Mouse (Mus musculus) heart, embryonic 13.5 days (tissue): ENCODE measurements around the gene Lsm14a. TPM values are rescaled to one million over a fixed set of nuclear protein-coding genes. Genes with fewer than 3 reads are reported as not detected.

Experiments
- ATAC-seq: fragments of 200-750 bp; cut with Nextera tagmentation; 2 replicates; pipeline ENCODE4 v1.8.0; 2017; ENCODE audit warnings: moderate TSS enrichment; ENCODE audit not compliant: insufficient number of reproducible peaks, low FRiP score, low TSS enrichment; ENCODE audit errors: extremely low read depth
- H3K27ac ChIP-seq: fragments of 300-500 bp; sonication (generic); replicated peaks from 2 replicates; pipeline ENCODE4 v1.5.1; 2015; ENCODE audit warnings: moderate library complexity, mild to moderate bottlenecking, inconsistent platforms
- H3K27me3 ChIP-seq: fragments of 300-500 bp; sonication (generic); replicated peaks from 2 replicates; pipeline ENCODE4 v1.6.1; 2015; ENCODE audit warnings: mild to moderate bottlenecking, inconsistent platforms
- H3K36me3 ChIP-seq: fragments of 300-500 bp; sonication (generic); 2 replicates; pipeline ENCODE4 v1.6.1; 2015; ENCODE audit warnings: mild to moderate bottlenecking, inconsistent platforms
- H3K4me1 ChIP-seq: fragments of 300-500 bp; sonication (generic); 2 replicates; pipeline ENCODE4 v1.6.1; 2015; ENCODE audit warnings: inconsistent platforms
- H3K4me2 ChIP-seq: fragments of 300-500 bp; sonication (generic); 2 replicates; pipeline ENCODE4 v1.6.1; 2015; ENCODE audit warnings: inconsistent platforms, mild to moderate bottlenecking, moderate library complexity
- H3K4me3 ChIP-seq: fragments of 300-500 bp; sonication (generic); 2 replicates; pipeline ENCODE4 v1.5.1; 2015; ENCODE audit warnings: moderate library complexity, mild to moderate bottlenecking, inconsistent platforms
- H3K9ac ChIP-seq: fragments of 300-500 bp; sonication (generic); 2 replicates; pipeline ENCODE4 v1.6.1; 2015; ENCODE audit warnings: inconsistent platforms, mild to moderate bottlenecking, moderate library complexity
- H3K9me3 ChIP-seq: fragments of 300-500 bp; sonication (generic); 2 replicates; pipeline ENCODE4 v1.6.1; 2016; ENCODE audit warnings: inconsistent platforms
- WGBS: fragments of 180-500 bp; shearing (Covaris S2); methylation state at CpG from one replicate; pipeline ENCODE4 v1.1.7; 2015; ENCODE audit warnings: mixed read lengths; 5-methylcytosine and 5-hydroxymethylcytosine counted together
- polyA plus RNA-seq: library from polyadenylated mRNA; unstranded; fragments of >200 nt; fragmentation: Nextera tagmentation; extraction: Ambion mirVana; gene quantifications from 2 replicates; pipeline ENCODE4 v1.2.1, GENCODE M21; 2015

The Lsm14a gene
- polyA plus RNA-seq, 1 experiment from 2014 or later: 59.2 TPM

DNA sequence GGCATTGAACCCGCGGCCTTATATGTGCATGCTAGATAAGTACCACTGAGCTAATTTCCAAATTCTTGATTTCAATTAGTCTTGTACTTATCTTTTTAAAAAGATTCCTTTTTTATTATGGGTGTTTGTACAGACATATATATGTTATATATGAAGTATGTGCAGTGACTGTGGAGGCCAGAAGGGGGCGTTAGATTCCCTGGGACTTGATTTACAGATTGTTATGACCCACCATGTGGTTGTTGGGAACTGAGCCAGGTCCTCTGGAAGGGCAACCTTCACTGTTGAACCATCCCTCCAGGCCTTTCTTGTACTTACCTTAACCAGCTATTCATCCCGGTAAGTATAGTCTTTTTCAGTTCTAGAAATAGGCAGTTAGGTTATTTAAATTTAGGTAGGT lies 780 bp downstream of the Lsm14a start:
- no peak overlapping the region for H3K9ac ChIP-seq
- H3K9me3 ChIP-seq: no peaks in the 10 kb centered on the region
- no peak for ATAC-seq
- no peak overlapping the region for H3K4me3 ChIP-seq
- H3K36me3 ChIP-seq: no peaks in the 10 kb centered on the region
- no peaks in the 10 kb centered on the region for H3K27me3 ChIP-seq
- no peak overlapping the region for H3K4me2 ChIP-seq
- 61% methylated on average over 4 of the region's 4 CpGs for WGBS
- peaks cover 18% of the 10 kb centered on the region for H3K4me1 ChIP-seq
- H3K27ac ChIP-seq: no peak overlapping the region

DNA sequence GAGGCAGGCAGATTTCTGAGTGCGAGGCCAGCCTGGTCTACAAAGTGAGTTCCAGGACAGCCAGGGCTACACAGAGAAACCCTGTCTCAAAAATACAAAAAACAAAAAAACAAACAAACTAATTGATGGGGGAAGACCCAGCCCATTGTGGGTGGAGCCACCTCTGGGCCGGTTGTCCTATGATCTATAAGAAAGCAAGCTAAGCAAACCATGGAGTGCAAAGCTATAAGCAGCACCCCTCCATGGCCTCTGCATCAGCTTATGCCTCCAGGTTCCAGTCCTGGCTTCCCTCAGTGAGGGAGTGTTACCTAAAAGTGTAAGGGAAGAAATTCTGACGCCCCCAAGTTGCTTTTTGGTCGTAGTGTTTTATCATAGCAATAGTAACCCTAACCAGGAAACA lies 1.4 kb downstream of the Lsm14a start:
- Histone ChIP-seq H3K27ac (no peak overlapping the region), H3K9me3 (no peaks in the 10 kb centered on the region), H3K27me3 (no peaks in the 10 kb centered on the region), H3K4me1 (peaks cover 24% of the 10 kb centered on the region), H3K4me2 (no peak overlapping the region), H3K4me3 (no peak overlapping the region), H3K9ac (no peak overlapping the region), H3K36me3 (no peaks in the 10 kb centered on the region)
- no peak for ATAC-seq
- WGBS: 79% methylated on average over 4 of the region's 4 CpGs

DNA sequence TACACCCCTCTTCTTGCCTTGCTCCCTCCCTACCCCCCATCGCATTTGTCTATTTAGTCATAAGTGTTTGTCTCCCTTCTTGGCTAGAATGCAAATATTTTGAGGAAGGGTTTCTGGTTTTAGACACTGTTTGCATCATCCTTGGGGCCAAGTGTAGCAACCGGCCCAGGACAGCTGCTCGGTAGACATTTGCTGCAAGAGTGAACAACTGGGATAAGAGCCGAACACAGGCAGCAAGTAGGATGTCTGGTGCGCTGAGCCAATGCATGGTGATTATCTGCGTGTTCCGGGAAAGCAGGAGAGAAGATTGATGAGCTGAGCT lies 2.3 kb downstream of the Lsm14a start:
- WGBS: 58% methylated on average over 7 of the region's 7 CpGs
- ATAC-seq: no peak
- no peaks in the 10 kb centered on the region for H3K36me3 ChIP-seq
- peak overlapping the region; percentile 90 for H3K4me2 ChIP-seq
- no peaks in the 10 kb centered on the region for H3K9me3 ChIP-seq
- no peak overlapping the region for H3K27ac ChIP-seq
- H3K27me3 ChIP-seq: no peaks in the 10 kb centered on the region
- peak overlapping the region; percentile 99 for H3K9ac ChIP-seq
- H3K4me1 ChIP-seq: peaks cover 30% of the 10 kb centered on the region
- peak overlapping the region; percentile 83 for H3K4me3 ChIP-seq

DNA sequence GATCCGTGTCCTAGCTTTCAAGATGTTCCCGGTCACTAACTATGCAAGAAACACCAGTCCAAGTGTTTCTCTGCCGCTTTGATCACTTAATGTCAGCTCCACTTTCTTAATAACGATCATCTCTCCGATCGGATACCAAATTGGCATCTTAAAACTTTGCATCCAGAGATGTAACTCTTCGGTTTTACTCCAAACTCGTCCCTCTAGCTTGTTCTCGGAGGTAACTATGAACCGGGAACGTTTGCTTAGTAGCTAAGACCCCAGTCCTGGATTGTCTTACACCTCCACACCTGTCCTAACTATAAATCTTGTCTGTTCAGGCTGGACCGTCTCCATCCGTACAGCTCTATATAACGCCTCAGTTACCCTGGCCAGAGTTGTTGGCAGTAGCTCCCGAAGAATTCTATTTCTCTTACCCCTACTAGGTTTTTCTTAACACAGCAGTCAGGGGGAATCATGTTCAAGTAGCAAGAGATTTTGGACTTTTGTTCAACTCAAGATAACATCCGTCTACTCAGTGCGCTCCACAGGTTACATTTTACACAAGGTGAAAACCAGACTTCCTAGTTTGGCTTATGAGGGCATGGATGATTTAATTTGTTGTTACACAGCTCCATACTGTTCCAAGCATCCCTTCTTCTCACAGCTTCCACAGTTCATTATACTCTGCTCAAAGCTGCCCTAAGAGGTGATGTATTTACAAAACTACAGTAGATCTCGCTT lies 2.8 kb downstream of the Lsm14a start:
- H3K4me2 ChIP-seq: peak overlapping the region; percentile 90
- no peak for ATAC-seq
- peak overlapping the region; percentile 100 for H3K27ac ChIP-seq
- no peaks in the 10 kb centered on the region for H3K36me3 ChIP-seq
- 8% methylated on average over 18 of the region's 18 CpGs for WGBS
- no peaks in the 10 kb centered on the region for H3K27me3 ChIP-seq
- peak overlapping the region; percentile 83 for H3K4me3 ChIP-seq
- H3K4me1 ChIP-seq: peaks cover 34% of the 10 kb centered on the region
- no peaks in the 10 kb centered on the region for H3K9me3 ChIP-seq
- peak overlapping the region; percentile 99 for H3K9ac ChIP-seq

DNA sequence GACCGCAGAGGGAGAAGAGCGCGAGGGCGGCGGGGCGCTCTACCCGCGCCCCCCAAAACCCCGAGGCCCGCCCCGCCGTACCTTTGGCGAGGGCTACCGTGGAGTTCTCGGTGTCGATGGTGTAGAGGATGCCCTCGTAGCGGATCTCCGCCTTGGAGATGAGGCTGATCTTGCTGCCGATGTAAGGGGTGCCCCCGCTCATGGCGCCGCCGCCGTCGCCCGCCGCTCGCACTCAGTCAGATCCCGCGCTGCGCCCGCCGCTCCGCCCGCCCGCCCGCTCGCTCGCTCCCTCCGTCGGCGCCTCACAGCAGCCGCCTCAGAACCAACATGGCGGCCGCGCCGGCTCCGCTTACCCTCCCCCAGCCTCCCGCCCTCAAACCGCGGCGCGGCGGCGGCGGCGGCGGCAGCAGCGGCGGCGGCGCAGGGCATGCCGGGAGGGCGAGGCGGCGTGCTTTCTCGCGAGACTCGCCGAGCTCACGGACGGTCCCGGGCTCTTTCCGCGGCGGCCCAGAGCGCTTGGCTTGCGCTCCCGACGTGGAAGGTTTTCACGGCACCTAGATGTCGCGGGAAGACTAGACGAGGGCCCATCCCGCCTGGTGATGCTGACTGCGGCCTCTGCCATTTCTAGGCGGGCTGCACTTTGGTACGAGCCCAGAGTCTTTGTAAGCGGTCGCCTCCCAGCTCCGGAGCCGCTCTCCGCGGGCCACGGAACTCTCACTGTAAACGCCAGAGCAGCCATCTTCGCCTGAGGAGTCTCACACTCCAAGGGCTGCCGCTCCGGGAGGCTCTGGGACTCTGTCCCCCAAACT lies 3.6 kb downstream of the Lsm14a start:
- Histone ChIP-seq H3K4me2 (peak overlapping the region; percentile 90), H3K36me3 (no peaks in the 10 kb centered on the region), H3K27ac (peak overlapping the region; percentile 100), H3K27me3 (no peaks in the 10 kb centered on the region), H3K9me3 (no peaks in the 10 kb centered on the region), H3K9ac (peak overlapping the region; percentile 99), H3K4me3 (peak overlapping the region; percentile 83), H3K4me1 (peaks cover 36% of the 10 kb centered on the region)
- peak; percentile 89 for ATAC-seq
- WGBS: under 1% methylated on average over 76 of the region's 100 CpGs

DNA sequence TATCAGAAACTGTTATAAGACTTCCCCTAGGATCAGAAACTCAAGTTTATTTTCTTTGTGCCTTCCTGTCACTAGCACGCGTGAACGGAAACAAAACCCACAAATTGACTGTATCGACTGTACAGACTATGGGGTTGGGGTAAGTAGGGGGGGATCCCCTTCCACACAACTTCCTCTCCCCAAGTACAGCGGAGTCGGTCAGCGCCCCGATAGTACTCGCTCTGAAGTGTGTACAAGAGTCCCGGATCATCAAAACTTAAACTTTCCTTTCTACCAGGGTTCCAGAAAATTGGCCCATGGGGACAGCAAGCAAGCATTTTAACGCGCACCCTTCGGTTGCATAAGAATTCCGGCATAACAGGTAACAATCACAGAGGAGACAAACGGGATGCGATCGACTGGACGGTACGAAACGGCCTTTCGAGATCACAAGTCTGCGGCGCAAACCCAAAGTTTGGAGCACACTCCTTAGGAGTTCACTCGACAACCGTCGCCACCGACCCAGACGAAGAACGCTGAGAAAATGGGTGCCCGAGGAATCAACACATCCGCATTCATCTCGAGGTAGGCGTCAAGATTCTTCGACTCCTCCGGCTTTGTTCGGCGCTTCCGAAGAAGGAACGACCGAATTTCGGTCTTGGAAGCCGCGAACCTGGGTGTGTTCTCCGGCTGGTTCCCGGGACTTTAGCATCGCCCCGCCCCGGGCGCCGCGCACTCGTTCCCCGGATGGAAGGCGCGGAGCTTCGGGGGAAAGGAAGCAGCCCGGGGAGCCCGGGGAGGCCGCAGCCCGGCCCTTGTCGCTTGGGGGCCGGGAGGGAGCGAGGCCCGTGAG lies 4.5 kb downstream of the Lsm14a start:
- peaks cover 45% of the 10 kb centered on the region for H3K4me1 ChIP-seq
- no peaks in the 10 kb centered on the region for H3K36me3 ChIP-seq
- no peaks in the 10 kb centered on the region for H3K9me3 ChIP-seq
- no peaks in the 10 kb centered on the region for H3K27me3 ChIP-seq
- H3K4me2 ChIP-seq: peak overlapping the region; percentile 90
- under 1% methylated on average over 64 of the region's 64 CpGs for WGBS
- H3K9ac ChIP-seq: peak overlapping the region; percentile 99
- peak overlapping the region; percentile 100 for H3K27ac ChIP-seq
- peak overlapping the region; percentile 83 for H3K4me3 ChIP-seq
- no peak for ATAC-seq

DNA sequence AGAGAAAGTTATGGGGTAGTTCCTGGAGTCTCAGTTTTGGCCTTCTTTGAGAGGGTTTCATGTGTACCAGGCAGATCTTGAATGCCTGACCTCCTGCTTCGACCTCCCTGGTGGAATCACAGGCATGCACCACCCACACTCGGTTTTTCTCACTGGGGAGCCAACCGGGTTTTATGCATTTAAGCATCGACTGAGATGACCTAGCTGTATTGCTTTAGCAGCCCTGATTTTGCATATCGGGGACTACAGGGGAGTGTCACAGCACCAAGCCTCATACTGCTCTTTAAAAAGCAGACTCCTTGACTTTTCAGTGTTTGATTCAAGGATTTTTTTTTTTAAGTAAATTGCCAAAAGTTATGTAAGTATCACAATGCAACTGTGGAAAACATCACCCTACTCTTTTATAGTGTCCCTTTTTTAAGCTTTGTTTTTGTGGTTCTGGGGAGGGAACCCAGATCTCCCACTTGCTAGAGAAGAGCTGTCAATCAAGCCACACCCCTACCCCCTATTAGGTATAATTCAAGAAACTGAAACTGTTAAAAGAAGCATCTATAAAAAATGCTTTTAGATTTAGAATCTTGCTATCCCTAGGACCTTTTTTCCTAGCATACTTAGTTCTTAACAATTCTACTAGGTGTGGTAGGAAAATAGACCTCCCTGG lies 5.2 kb downstream of the Lsm14a start:
- Histone ChIP-seq H3K4me2 (peak overlapping the region; percentile 90), H3K4me1 (peaks cover 50% of the 10 kb centered on the region), H3K36me3 (no peaks in the 10 kb centered on the region), H3K9ac (peak overlapping the region; percentile 99), H3K27ac (peak overlapping the region; percentile 100), H3K27me3 (no peaks in the 10 kb centered on the region), H3K4me3 (peak overlapping the region; percentile 83), H3K9me3 (no peaks in the 10 kb centered on the region)
- WGBS: 2% methylated on average over 5 of the region's 5 CpGs
- no peak for ATAC-seq

DNA sequence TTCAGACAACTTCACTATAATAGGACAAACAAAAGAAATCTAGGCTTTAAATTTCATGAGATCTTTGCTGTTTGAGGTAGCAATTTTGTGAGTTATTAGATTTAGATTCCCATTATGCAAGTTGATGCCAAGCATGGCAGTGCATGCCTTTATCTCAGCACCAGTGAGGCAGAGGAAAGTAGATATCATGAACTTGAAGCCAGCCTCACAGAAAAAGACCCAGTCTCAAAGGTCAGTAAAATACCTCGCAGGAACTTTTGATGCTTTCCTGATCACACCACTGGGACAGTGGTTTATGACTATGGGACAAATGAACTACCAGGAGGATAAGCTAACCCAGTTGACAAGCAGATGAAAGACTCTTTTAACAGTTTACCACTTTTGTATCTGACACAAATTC lies 10.3 kb downstream of the Lsm14a start:
- no peak overlapping the region for H3K4me2 ChIP-seq
- no peaks in the 10 kb centered on the region for H3K36me3 ChIP-seq
- H3K4me3 ChIP-seq: no peak overlapping the region
- 37% methylated on average over 1 of the region's 1 CpGs for WGBS
- ATAC-seq: no peak
- H3K9ac ChIP-seq: no peak overlapping the region
- H3K9me3 ChIP-seq: no peaks in the 10 kb centered on the region
- no peaks in the 10 kb centered on the region for H3K27me3 ChIP-seq
- H3K4me1 ChIP-seq: peaks cover 81% of the 10 kb centered on the region
- 0 out of 2 replicates have a peak overlapping the region, but pooled peaks have one; percentile 7 for H3K27ac ChIP-seq

DNA sequence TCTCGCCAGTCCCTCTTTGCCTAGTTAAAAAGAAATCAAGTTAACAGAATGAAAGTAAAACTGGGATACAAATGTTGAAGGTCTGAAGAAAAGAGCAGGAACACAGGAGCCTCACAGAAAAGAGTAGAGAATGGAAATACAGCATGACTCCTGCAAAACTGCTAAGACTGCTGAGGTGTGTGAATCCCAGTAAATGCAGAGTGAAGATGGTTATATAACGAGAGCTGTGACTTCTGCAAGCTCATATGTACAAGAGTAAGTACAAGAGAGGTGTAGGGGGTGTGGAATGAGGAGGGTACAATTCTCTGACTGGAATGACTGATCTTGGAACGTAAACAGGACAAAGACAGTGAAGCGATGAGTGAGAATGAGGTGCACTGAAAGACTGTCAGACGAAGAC lies 11.4 kb downstream of the Lsm14a start:
- Histone ChIP-seq H3K9ac (no peak overlapping the region), H3K27me3 (no peaks in the 10 kb centered on the region), H3K36me3 (0 out of 2 replicates have a peak, but pooled peaks cover 3% of the 10 kb centered on the region), H3K9me3 (no peaks in the 10 kb centered on the region), H3K4me1 (peaks cover 77% of the 10 kb centered on the region), H3K4me2 (no peak overlapping the region), H3K27ac (no peak overlapping the region), H3K4me3 (no peak overlapping the region)
- ATAC-seq: no peak
- WGBS: 77% methylated on average over 5 of the region's 5 CpGs

DNA sequence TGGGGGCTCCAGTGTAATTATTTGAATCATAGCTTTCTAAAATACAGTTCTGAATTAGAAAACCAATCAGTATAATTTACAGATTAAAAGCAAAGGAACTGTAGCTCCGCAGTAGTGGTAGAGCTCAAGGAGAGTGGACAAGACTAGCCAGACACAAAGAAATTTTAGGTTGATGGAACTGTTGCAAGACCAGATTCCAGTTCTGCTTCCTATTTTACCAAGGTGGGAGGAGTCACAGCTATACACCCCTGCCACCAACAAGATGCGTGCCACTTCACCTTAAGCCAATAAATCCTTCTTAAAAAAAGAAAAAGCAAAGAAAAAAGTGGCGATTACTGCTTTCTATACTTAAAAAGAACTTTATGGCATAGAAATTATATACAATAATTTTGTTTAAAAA lies 12.8 kb downstream of the Lsm14a start:
- Histone ChIP-seq H3K27ac (no peak overlapping the region), H3K4me1 (peaks cover 70% of the 10 kb centered on the region)
- 91% methylated on average over 3 of the region's 3 CpGs for WGBS

DNA sequence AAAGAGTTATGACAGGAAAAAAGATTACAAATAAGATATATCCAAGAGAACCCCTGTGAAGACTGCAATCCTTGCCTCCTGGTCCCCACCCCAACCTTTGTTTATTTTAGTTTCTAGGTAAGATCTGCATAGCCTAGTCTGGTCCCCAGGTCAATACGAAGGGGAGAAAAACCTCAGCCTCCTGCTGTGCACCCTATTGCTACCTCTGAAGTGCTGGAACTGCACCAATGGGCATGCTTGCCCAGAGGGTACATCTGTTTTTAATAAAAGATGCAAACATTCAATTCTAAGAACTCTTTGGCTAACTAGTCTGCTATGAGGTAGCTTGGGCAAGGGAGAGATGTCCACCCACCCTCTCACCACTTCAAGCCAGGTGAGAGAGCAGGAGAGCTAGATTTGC lies 19.2 kb downstream of the Lsm14a start:
- H3K4me2 ChIP-seq: no peak overlapping the region
- no peak overlapping the region for H3K9ac ChIP-seq
- no peaks in the 10 kb centered on the region for H3K27me3 ChIP-seq
- no peak overlapping the region for H3K27ac ChIP-seq
- peaks cover 20% of the 10 kb centered on the region for H3K4me1 ChIP-seq
- WGBS: 78% methylated on average over 1 of the region's 1 CpGs
- no peak for ATAC-seq
- H3K36me3 ChIP-seq: peaks cover 61% of the 10 kb centered on the region
- H3K9me3 ChIP-seq: no peaks in the 10 kb centered on the region
- H3K4me3 ChIP-seq: no peak overlapping the region

More for the DNA sequence above, 12.8 kb downstream of the Lsm14a start:
- Histone ChIP-seq H3K4me3 (no peak overlapping the region), H3K27me3 (no peaks in the 10 kb centered on the region), H3K4me2 (no peak overlapping the region), H3K36me3 (0 out of 2 replicates have a peak, but pooled peaks cover 3% of the 10 kb centered on the region), H3K9ac (no peak overlapping the region), H3K9me3 (no peaks in the 10 kb centered on the region)
- ATAC-seq: no peak
